Mouse (Mus musculus) cerebellum, adult 2 months (tissue): ENCODE measurements at regions not wholly inside any gene's neighbourhood (a gene's known extent, or its start where the extent isn't known, plus 50 kb on each side); places are given as distances from the start of the nearest gene placed in this dataset.

Experiments
- DNase-seq, 2 experiments: peaks; one replicate each; pipeline ENCODE4 v3.0.0; 2021
- H3K27ac ChIP-seq: fragments of 200-500 bp; 2 replicates; pipeline ENCODE4 v1.5.1; 2012; ENCODE audit warnings: low read length, control low read depth, inconsistent platforms; ENCODE audit not compliant: insufficient read depth
- H3K27me3 ChIP-seq: fragments of 200-500 bp; 2 replicates; pipeline ENCODE4 v1.6.1; 2012; ENCODE audit warnings: inconsistent platforms, mild to moderate bottlenecking, low read length, moderate library complexity; ENCODE audit not compliant: control insufficient read depth, insufficient read depth
- H3K4me1 ChIP-seq: fragments of 200-500 bp; 2 replicates; pipeline ENCODE4 v1.6.1; 2011; ENCODE audit warnings: low read length; ENCODE audit not compliant: control insufficient read depth, insufficient read depth
- H3K4me3 ChIP-seq: fragments of 200-500 bp; replicated peaks from 2 replicates; pipeline ENCODE3; 2011; ENCODE audit warnings: mild to moderate bottlenecking, low read depth, low read length, control low read depth; ENCODE audit not compliant: insufficient read depth
- CTCF ChIP-seq: fragments of 200-500 bp; IDR thresholded peaks from 2 replicates; pipeline ENCODE4 v1.5.1; 2011; ENCODE audit warnings: low read depth, mild to moderate bottlenecking, control low read depth, low read length, moderate library complexity, borderline replicate concordance; ENCODE audit not compliant: insufficient read depth
- POLR2A ChIP-seq: fragments of 200-500 bp; IDR thresholded peaks from 2 replicates; pipeline ENCODE4 v1.6.1; 2011; ENCODE audit warnings: low read length, control low read depth, borderline replicate concordance; ENCODE audit not compliant: insufficient read depth
- WGBS: fragments of 180-500 bp; shearing (Covaris S2); methylation state at CpG from one replicate; pipeline ENCODE4 v1.1.7; 2018; 5-methylcytosine and 5-hydroxymethylcytosine counted together

GRCm38 (mm10) chr16:12766846-12767245 lies 342.6 kb upstream of the Ercc4 start:
- no peaks in the 10 kb centered on the region for H3K27me3 ChIP-seq
- TF ChIP-seq CTCF (no peak), POLR2A (no peak)
- H3K27ac ChIP-seq: no peak overlapping the region
- H3K4me3 ChIP-seq: no peak overlapping the region
- no peak for DNase-seq
- WGBS: 90% methylated on average over 7 of the region's 7 CpGs
- no peaks in the 10 kb centered on the region for H3K4me1 ChIP-seq

- DNase-seq: no peak
- TF ChIP-seq CTCF (no peak), POLR2A (no peak)
- Histone ChIP-seq H3K4me3 (no peak overlapping the region), H3K4me1 (no peaks in the 10 kb centered on the region), H3K27me3 (no peaks in the 10 kb centered on the region), H3K27ac (no peak overlapping the region)
- 87% methylated on average over 2 of the region's 2 CpGs for WGBS
These were observed 341.2 kb upstream of the Ercc4 start for GRCm38 (mm10) chr16:12768161-12768895.

GRCm38 (mm10) chr16:12770482-12770881 lies 339.0 kb upstream of the Ercc4 start:
- no peak for DNase-seq
- WGBS: 88% methylated on average over 5 of the region's 5 CpGs
- no peak overlapping the region for H3K4me3 ChIP-seq
- H3K27ac ChIP-seq: no peak overlapping the region
- TF ChIP-seq POLR2A (no peak), CTCF (no peak)
- H3K27me3 ChIP-seq: no peaks in the 10 kb centered on the region
- no peaks in the 10 kb centered on the region for H3K4me1 ChIP-seq

GRCm38 (mm10) chr16:12772535-12772934 lies 336.9 kb upstream of the Ercc4 start:
- H3K4me1 ChIP-seq: no peaks in the 10 kb centered on the region
- WGBS: 87% methylated on average over 5 of the region's 5 CpGs
- no peak overlapping the region for H3K4me3 ChIP-seq
- no peak overlapping the region for H3K27ac ChIP-seq
- TF ChIP-seq CTCF (no peak), POLR2A (no peak)
- no peak for DNase-seq
- H3K27me3 ChIP-seq: no peaks in the 10 kb centered on the region

GRCm38 (mm10) chr16:12775876-12776275 lies 333.6 kb upstream of the Ercc4 start:
- H3K27ac ChIP-seq: no peak overlapping the region
- H3K4me3 ChIP-seq: no peak overlapping the region
- no peak for TF ChIP-seq POLR2A
- TF ChIP-seq CTCF: no peak
- no peak for DNase-seq
- 46% methylated on average over 2 of the region's 2 CpGs for WGBS
- H3K27me3 ChIP-seq: no peaks in the 10 kb centered on the region
- no peaks in the 10 kb centered on the region for H3K4me1 ChIP-seq

GRCm38 (mm10) chr16:12779079-12779478 lies 330.4 kb upstream of the Ercc4 start:
- TF ChIP-seq CTCF (no peak), POLR2A (no peak)
- 61% methylated on average over 3 of the region's 3 CpGs for WGBS
- no peak for DNase-seq

GRCm38 (mm10) chr16:12780635-12781034 lies 328.8 kb upstream of the Ercc4 start:
- no peak overlapping the region for H3K4me3 ChIP-seq
- no peak overlapping the region for H3K27ac ChIP-seq
- 75% methylated on average over 3 of the region's 3 CpGs for WGBS
- DNase-seq: no peak
- H3K4me1 ChIP-seq: no peaks in the 10 kb centered on the region
- no peaks in the 10 kb centered on the region for H3K27me3 ChIP-seq
- TF ChIP-seq POLR2A (no peak), CTCF (no peak)

More at GRCm38 (mm10) chr16:12779079-12779478, 330.4 kb upstream of the Ercc4 start:
- H3K27ac ChIP-seq: no peak overlapping the region
- no peaks in the 10 kb centered on the region for H3K27me3 ChIP-seq
- H3K4me1 ChIP-seq: no peaks in the 10 kb centered on the region
- no peak overlapping the region for H3K4me3 ChIP-seq

GRCm38 (mm10) chr16:12785828-12786227 lies 323.7 kb upstream of the Ercc4 start:
- Histone ChIP-seq H3K27ac (no peak overlapping the region), H3K4me1 (no peaks in the 10 kb centered on the region), H3K4me3 (no peak overlapping the region), H3K27me3 (no peaks in the 10 kb centered on the region)
- DNase-seq: no peak
- 44% methylated on average over 1 of the region's 1 CpGs for WGBS
- TF ChIP-seq POLR2A (no peak), CTCF (no peak)
